Mouse (Mus musculus): Measurements from ENCODE around the gene Rnf26.

DNA sequence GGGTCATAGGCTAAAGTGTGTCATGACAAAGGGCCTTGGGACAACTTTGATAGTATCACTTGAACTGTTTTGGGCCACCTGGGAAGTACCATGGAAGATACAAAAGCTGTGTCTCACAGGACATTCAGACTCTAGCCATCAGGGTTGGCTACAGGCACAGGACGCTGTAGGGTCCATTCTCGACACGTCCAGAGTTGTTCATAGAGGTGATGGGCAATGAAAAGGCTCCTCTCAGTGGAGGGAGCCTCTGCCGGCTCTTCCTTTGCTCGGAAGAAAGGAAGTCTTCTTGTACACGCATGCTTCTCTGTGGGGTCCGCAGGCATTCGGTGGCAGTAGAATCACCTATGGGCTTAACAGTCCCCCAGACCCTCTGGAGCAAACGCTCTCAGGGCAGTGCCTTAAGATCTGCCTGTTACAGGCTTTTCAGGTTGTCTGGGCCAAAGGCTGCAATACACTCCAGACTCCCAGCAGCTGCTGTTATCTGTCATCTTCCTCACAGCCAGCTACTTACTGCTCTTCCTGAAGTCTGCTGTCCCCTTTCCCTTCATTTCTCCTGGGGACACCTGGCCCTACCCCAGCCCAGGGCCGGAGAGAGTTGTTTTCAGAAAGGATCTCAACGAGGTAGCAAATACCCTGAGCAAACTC, 35.9 kb downstream of the Rnf26 start:
- no peak for TF ChIP-seq CTCF (IDR thresholded peaks at IDR 0.05; ENCODE audit: extremely low read depth, insufficient read length, insufficient replicate concordance, low read depth, low read length)
- TF ChIP-seq POLR2A (IDR thresholded peaks at IDR 0.05; ENCODE audit: low read depth, low read length) = no peak

Data from small intestine, adult 2 months (tissue).